Mouse (Mus musculus) liver, embryonic 11.5 days (tissue): Measurements from ENCODE around the gene Zfp846. TPM values are rescaled to one million over a fixed set of nuclear protein-coding genes. Genes with fewer than 3 reads are reported as not detected.
"Not testable (repeated sequence)": the region's sequence is repeated elsewhere in the genome, so short reads cannot be mapped to it uniquely, and the experiment has no call there.

Experiments
- ATAC-seq: fragments of 200-750 bp; cut with Nextera tagmentation; replicated peaks from 2 replicates; pipeline ENCODE4 v1.8.0; 2017; ENCODE audit warnings: moderate number of reproducible peaks, mild to moderate bottlenecking, moderate TSS enrichment, moderate library complexity; ENCODE audit not compliant: low FRiP score
- DNase-seq: peaks from one replicate; pipeline ENCODE4 v3.0.0-alpha.2; 2017; ENCODE audit warnings: low spot score
- H3K27ac ChIP-seq: fragments of 300-500 bp; sonication (generic); 2 replicates; pipeline ENCODE4 v1.5.1; 2014; ENCODE audit warnings: mild to moderate bottlenecking, low read depth, low read length, control low read depth
- H3K27me3 ChIP-seq: fragments of 300-500 bp; sonication (generic); replicated peaks from 2 replicates; pipeline ENCODE4 v1.6.1; 2014; ENCODE audit warnings: low read length, mixed read lengths; ENCODE audit not compliant: control insufficient read depth, insufficient read depth
- H3K36me3 ChIP-seq: fragments of 300-500 bp; sonication (generic); 2 replicates; pipeline ENCODE4 v1.6.1; 2014; ENCODE audit warnings: mild to moderate bottlenecking, low read length, moderate library complexity, mixed read lengths; ENCODE audit not compliant: control insufficient read depth, insufficient read depth
- H3K4me1 ChIP-seq: fragments of 300-500 bp; sonication (generic); replicated peaks from 2 replicates; pipeline ENCODE4 v1.6.1; 2014; ENCODE audit warnings: low read length, mixed read lengths; ENCODE audit not compliant: control insufficient read depth, insufficient read depth
- H3K4me2 ChIP-seq: fragments of 300-500 bp; sonication (generic); 2 replicates; pipeline ENCODE4 v1.6.1; 2014; ENCODE audit warnings: mild to moderate bottlenecking, control low read depth, moderate library complexity
- H3K4me3 ChIP-seq: fragments of 300-500 bp; sonication (generic); 2 replicates; pipeline ENCODE4 v1.5.1; 2014; ENCODE audit warnings: low read depth, low read length, control low read depth
- H3K9ac ChIP-seq: fragments of 300-500 bp; sonication (generic); 2 replicates; pipeline ENCODE4 v1.6.1; 2014; ENCODE audit warnings: low read depth, low read length, control low read depth
- H3K9me3 ChIP-seq: fragments of 300-500 bp; sonication (generic); 2 replicates; pipeline ENCODE4 v1.6.1; 2016; ENCODE audit warnings: low read length, inconsistent platforms, mixed read lengths; ENCODE audit not compliant: control insufficient read depth
- WGBS: fragments of 180-500 bp; shearing (Covaris S2); extraction: QIAGEN DNeasy Blood & Tissue Kit; methylation state at CpG from one replicate; pipeline ENCODE4 v1.1.7; 2014; 5-methylcytosine and 5-hydroxymethylcytosine counted together
- polyA plus RNA-seq: library from polyadenylated mRNA; unstranded; fragments of >200 nt; fragmentation: Nextera tagmentation; extraction: Ambion mirVana; gene quantifications from 2 replicates; pipeline ENCODE4 v1.2.1, GENCODE M21; 2014

Gene Zfp846
- polyA plus RNA-seq, 1 experiment from 2014 or later: 7.0 TPM

- Histone ChIP-seq H3K9me3 (peaks cover 3% of the 10 kb centered on the region), H3K4me2 (no peak overlapping the region), H3K4me3 (no peak overlapping the region), H3K9ac (no peak overlapping the region), H3K36me3 (no peaks in the 10 kb centered on the region; the same call in 1 of the 2 replicates), H3K27ac (no peak overlapping the region), H3K27me3 (no peaks in the 10 kb centered on the region), H3K4me1 (no peaks in the 10 kb centered on the region)
- ATAC-seq (no peak), DNase-seq (no peak)
- 73% methylated on average over 5 of the region's 5 CpGs for WGBS
These were observed 30.9 kb downstream of the Zfp846 start for GRCm38 (mm10) chr9:20611976-20612375.

DNA sequence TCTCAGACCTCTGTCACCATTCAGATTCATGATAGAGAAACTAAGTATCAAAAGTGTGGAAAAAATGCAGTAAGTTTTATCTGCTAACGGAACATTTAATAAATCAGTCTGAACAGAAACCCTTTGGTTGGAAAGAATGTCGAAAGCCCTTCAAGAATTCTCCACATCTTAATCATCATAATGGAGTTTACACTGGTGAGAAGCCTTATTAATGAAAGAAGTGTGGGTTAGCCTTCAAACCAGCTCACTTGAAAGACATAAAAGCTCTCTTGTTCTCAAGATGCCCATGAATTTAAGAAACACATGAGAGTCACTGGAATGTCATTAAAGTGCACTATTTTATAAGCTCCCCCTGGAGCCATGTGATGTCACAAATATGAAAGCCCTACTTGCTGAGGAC, 35.6 kb downstream of the Zfp846 start:
- ATAC-seq (no peak), DNase-seq (no peak)
- H3K27ac ChIP-seq: no peak overlapping the region
- no peaks in the 10 kb centered on the region for H3K4me1 ChIP-seq
- H3K27me3 ChIP-seq: no peaks in the 10 kb centered on the region
- no peaks in the 10 kb centered on the region for H3K36me3 ChIP-seq
- WGBS: 82% methylated on average over 2 of the region's 2 CpGs
- H3K4me3 ChIP-seq: no peak overlapping the region
- no peaks in the 10 kb centered on the region for H3K9me3 ChIP-seq
- H3K9ac ChIP-seq: no peak overlapping the region
- no peak overlapping the region for H3K4me2 ChIP-seq

- H3K27me3 ChIP-seq: no peaks in the 10 kb centered on the region
- 88% methylated on average over 2 of the region's 2 CpGs for WGBS
- no peaks in the 10 kb centered on the region for H3K36me3 ChIP-seq
- DNase-seq: no peak
- H3K27ac ChIP-seq: no peak overlapping the region
- no peak overlapping the region for H3K4me3 ChIP-seq
- H3K4me2 ChIP-seq: no peak overlapping the region
- H3K9ac ChIP-seq: no peak overlapping the region
- H3K9me3 ChIP-seq: no peaks in the 10 kb centered on the region
- no peaks in the 10 kb centered on the region for H3K4me1 ChIP-seq
- ATAC-seq: no peak
These were observed 50.2 kb downstream of the Zfp846 start for GRCm38 (mm10) chr9:20631332-20631731.

GRCm38 (mm10) chr9:20635676-20636075, 54.6 kb downstream of the Zfp846 start:
- ATAC-seq, H3K27me3 ChIP-seq, H3K27ac ChIP-seq, H3K9ac ChIP-seq, H3K4me2 ChIP-seq, DNase-seq, H3K9me3 ChIP-seq, H3K4me1 ChIP-seq, H3K36me3 ChIP-seq, H3K4me3 ChIP-seq: not testable (repeated sequence)
- 86% methylated on average over 8 of the region's 8 CpGs for WGBS

GRCm38 (mm10) chr9:20636256-20636655, 55.2 kb downstream of the Zfp846 start:
- H3K4me3 ChIP-seq: no peak overlapping the region
- no peak overlapping the region for H3K9ac ChIP-seq
- no peak overlapping the region for H3K27ac ChIP-seq
- no peak overlapping the region for H3K4me2 ChIP-seq
- WGBS: 78% methylated on average over 3 of the region's 3 CpGs
- ATAC-seq: no peak
- no peaks in the 10 kb centered on the region for H3K27me3 ChIP-seq
- H3K36me3 ChIP-seq: peaks cover 6% of the 10 kb centered on the region
- DNase-seq: no peak
- no peaks in the 10 kb centered on the region for H3K9me3 ChIP-seq
- 0 out of 2 replicates have a peak, but pooled peaks cover 2% of the 10 kb centered on the region for H3K4me1 ChIP-seq

GRCm38 (mm10) chr9:20636790-20637189, 55.7 kb downstream of the Zfp846 start:
- H3K27ac ChIP-seq: no peak overlapping the region
- WGBS: 84% methylated on average over 2 of the region's 2 CpGs
- H3K9me3 ChIP-seq: no peaks in the 10 kb centered on the region
- H3K4me2 ChIP-seq: no peak overlapping the region
- ATAC-seq (no peak), DNase-seq (no peak)
- no peaks in the 10 kb centered on the region for H3K27me3 ChIP-seq
- peaks cover 6% of the 10 kb centered on the region for H3K36me3 ChIP-seq
- H3K9ac ChIP-seq: no peak overlapping the region
- H3K4me1 ChIP-seq: peaks cover 7% of the 10 kb centered on the region
- H3K4me3 ChIP-seq: no peak overlapping the region

DNA sequence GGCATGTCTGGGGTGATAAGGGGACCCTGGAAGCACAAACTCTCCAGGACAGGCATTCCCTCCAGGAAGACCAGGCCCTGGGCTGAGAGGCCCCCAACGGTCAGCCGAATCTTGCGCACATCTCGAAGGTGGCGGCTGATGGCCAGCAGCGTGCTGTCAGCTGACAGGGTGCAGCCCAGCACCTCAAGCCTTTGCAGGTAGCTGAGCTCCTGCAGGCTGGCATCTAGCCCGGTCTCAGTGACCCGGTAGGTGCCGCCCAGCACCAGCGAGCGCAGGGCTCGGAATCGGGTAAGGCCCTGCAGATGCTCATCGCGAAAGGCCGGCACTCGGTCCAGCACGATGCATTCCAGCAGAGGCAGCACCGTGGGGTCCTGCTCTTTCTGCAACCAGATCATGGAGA, 57.5 kb downstream of the Zfp846 start:
- peaks cover 9% of the 10 kb centered on the region for H3K4me1 ChIP-seq
- peaks cover 6% of the 10 kb centered on the region for H3K36me3 ChIP-seq
- no peaks in the 10 kb centered on the region for H3K9me3 ChIP-seq
- 94% methylated on average over 19 of the region's 19 CpGs for WGBS
- H3K4me3 ChIP-seq: no peak overlapping the region
- H3K9ac ChIP-seq: no peak overlapping the region
- no peak overlapping the region for H3K4me2 ChIP-seq
- no peaks in the 10 kb centered on the region for H3K27me3 ChIP-seq
- DNase-seq: no peak
- no peak overlapping the region for H3K27ac ChIP-seq
- ATAC-seq: no peak

- no peaks in the 10 kb centered on the region for H3K27me3 ChIP-seq
- WGBS: 86% methylated on average over 4 of the region's 4 CpGs
- no peak overlapping the region for H3K27ac ChIP-seq
- no peaks in the 10 kb centered on the region for H3K9me3 ChIP-seq
- no peak overlapping the region for H3K9ac ChIP-seq
- H3K4me1 ChIP-seq: peaks cover 9% of the 10 kb centered on the region
- H3K4me2 ChIP-seq: no peak overlapping the region
- no peak overlapping the region for H3K4me3 ChIP-seq
- no peak for DNase-seq
- ATAC-seq: no peak
- peaks cover 6% of the 10 kb centered on the region for H3K36me3 ChIP-seq
These were observed 58.4 kb downstream of the Zfp846 start for GRCm38 (mm10) chr9:20639486-20639885.

DNA sequence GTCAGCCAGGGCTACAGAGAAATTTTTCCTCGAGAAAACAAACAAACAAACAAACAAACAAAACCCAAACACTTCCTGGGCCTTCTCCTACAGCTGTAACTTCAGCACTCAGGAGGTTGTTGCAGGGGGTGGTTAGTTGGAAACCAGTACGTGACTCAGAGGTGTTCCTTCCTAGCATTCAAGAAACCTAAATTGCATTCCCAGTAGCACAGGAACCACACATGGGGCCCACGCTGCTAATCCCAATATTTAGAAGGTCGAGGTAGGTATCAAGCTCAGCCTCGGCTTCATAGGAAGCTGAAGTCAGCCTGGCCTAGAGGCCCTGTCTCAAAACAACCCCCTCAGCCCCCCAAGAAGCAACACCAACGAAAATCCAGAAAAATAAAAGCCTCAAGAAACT, 60.4 kb downstream of the Zfp846 start:
- peak overlapping the region; percentile 73 for H3K9ac ChIP-seq
- peaks cover 9% of the 10 kb centered on the region for H3K4me1 ChIP-seq
- peak overlapping the region; percentile 96 for H3K4me3 ChIP-seq
- H3K27me3 ChIP-seq: no peaks in the 10 kb centered on the region
- 25% methylated on average over 6 of the region's 6 CpGs for WGBS
- ATAC-seq (no peak), DNase-seq (no peak)
- H3K27ac ChIP-seq: no peak overlapping the region
- H3K36me3 ChIP-seq: peaks cover 7% of the 10 kb centered on the region
- no peaks in the 10 kb centered on the region for H3K9me3 ChIP-seq
- H3K4me2 ChIP-seq: peak overlapping the region; percentile 79
